Mouse (Mus musculus) intestine, postnatal 0 days (tissue): ENCODE data around the gene Atf7ip. TPM values are rescaled to one million over a fixed set of nuclear protein-coding genes. Genes with fewer than 3 reads are reported as not detected.

ENCODE experiments used
- ATAC-seq: fragments of 200-750 bp; cut with Nextera tagmentation; 2 replicates; pipeline ENCODE4 v1.8.0; 2017; ENCODE audit warnings: mild to moderate bottlenecking, moderate TSS enrichment, moderate library complexity
- H3K27ac ChIP-seq: fragments of 300-500 bp; sonication (generic); 2 replicates; pipeline ENCODE4 v1.5.1; 2014; ENCODE audit warnings: mild to moderate bottlenecking, low read depth, low read length, moderate library complexity
- H3K27me3 ChIP-seq: fragments of 300-500 bp; sonication (generic); replicated peaks from 2 replicates; pipeline ENCODE4 v1.6.1; 2014; ENCODE audit warnings: low read length, mixed read lengths; ENCODE audit not compliant: control insufficient read depth, insufficient read depth
- H3K36me3 ChIP-seq: fragments of 300-500 bp; sonication (generic); 2 replicates; pipeline ENCODE4 v1.6.1; 2014; ENCODE audit warnings: mild to moderate bottlenecking, moderate library complexity; ENCODE audit not compliant: control insufficient read depth, insufficient read depth
- H3K4me1 ChIP-seq: fragments of 300-500 bp; sonication (generic); replicated peaks from 2 replicates; pipeline ENCODE4 v1.6.1; 2014; ENCODE audit warnings: antibody characterized with exemption, low read length, mixed read lengths; ENCODE audit not compliant: control insufficient read depth, insufficient read depth
- H3K4me2 ChIP-seq: fragments of 300-500 bp; sonication (generic); replicated peaks from 2 replicates; pipeline ENCODE4 v1.6.1; 2014; ENCODE audit warnings: low read depth, mild to moderate bottlenecking, moderate library complexity
- H3K4me3 ChIP-seq: fragments of 300-500 bp; sonication (generic); 2 replicates; pipeline ENCODE4 v1.5.1; 2014; ENCODE audit warnings: low read depth, low read length
- H3K9ac ChIP-seq: fragments of 300-500 bp; sonication (generic); 2 replicates; pipeline ENCODE4 v1.6.1; 2014; ENCODE audit warnings: mild to moderate bottlenecking, low read depth, low read length
- H3K9me3 ChIP-seq: fragments of 300-500 bp; sonication (generic); 2 replicates; pipeline ENCODE4 v1.6.1; 2016; ENCODE audit warnings: mixed run types; ENCODE audit not compliant: control insufficient read depth
- CTCF ChIP-seq: sonication (generic); IDR thresholded peaks from 2 replicates; pipeline ENCODE4 v1.5.1; 2016; ENCODE audit warnings: low read depth, mild to moderate bottlenecking, control low read depth, antibody characterized with exemption, moderate library complexity
- WGBS: fragments of 180-500 bp; shearing (Covaris S2); extraction: QIAGEN DNeasy Blood & Tissue Kit; methylation state at CpG from one replicate; pipeline ENCODE4 v1.1.7; 2014; 5-methylcytosine and 5-hydroxymethylcytosine counted together
- polyA plus RNA-seq: library from polyadenylated mRNA; unstranded; fragments of >200 nt; fragmentation: Nextera tagmentation; extraction: Ambion mirVana; gene quantifications from 2 replicates; pipeline ENCODE4 v1.2.1, GENCODE M21; 2015

The Atf7ip gene
- polyA plus RNA-seq, 1 experiment from 2014 or later: 8.6 TPM

GRCm38 (mm10) chr6:136534444-136534843, 28.5 kb downstream of the Atf7ip start:
- no peak overlapping the region for H3K9ac ChIP-seq
- H3K27me3 ChIP-seq: no peaks in the 10 kb centered on the region
- no peaks in the 10 kb centered on the region for H3K9me3 ChIP-seq
- H3K36me3 ChIP-seq: peaks cover 8% of the 10 kb centered on the region; the same call in 1 of the 2 replicates
- no peak overlapping the region for H3K27ac ChIP-seq
- no peak for TF ChIP-seq CTCF
- peaks cover 5% of the 10 kb centered on the region; the same call in 1 of the 2 replicates for H3K4me1 ChIP-seq
- H3K4me2 ChIP-seq: no peak overlapping the region
- no peak for ATAC-seq
- WGBS: 45% methylated on average over 3 of the region's 3 CpGs
- H3K4me3 ChIP-seq: no peak overlapping the region

- no peaks in the 10 kb centered on the region for H3K9me3 ChIP-seq
- TF ChIP-seq CTCF: no peak
- no peak overlapping the region for H3K9ac ChIP-seq
- no peaks in the 10 kb centered on the region for H3K27me3 ChIP-seq
- no peak for ATAC-seq
- H3K4me1 ChIP-seq: peaks cover 5% of the 10 kb centered on the region; the same call in 1 of the 2 replicates
- H3K4me2 ChIP-seq: no peak overlapping the region
- no peak overlapping the region for H3K4me3 ChIP-seq
- no peak overlapping the region for H3K27ac ChIP-seq
- 54% methylated on average over 5 of the region's 5 CpGs for WGBS
- peaks cover 8% of the 10 kb centered on the region; the same call in 1 of the 2 replicates for H3K36me3 ChIP-seq
These were observed 29.2 kb downstream of the Atf7ip start for GRCm38 (mm10) chr6:136535176-136535575.

- no peak overlapping the region for H3K27ac ChIP-seq
- peaks cover 5% of the 10 kb centered on the region; the same call in 1 of the 2 replicates for H3K4me1 ChIP-seq
- peaks cover 8% of the 10 kb centered on the region; the same call in 1 of the 2 replicates for H3K36me3 ChIP-seq
- H3K4me3 ChIP-seq: no peak overlapping the region
- no peak for TF ChIP-seq CTCF
- ATAC-seq: no peak
- 69% methylated on average over 5 of the region's 5 CpGs for WGBS
- no peak overlapping the region for H3K9ac ChIP-seq
- H3K27me3 ChIP-seq: no peaks in the 10 kb centered on the region
- H3K9me3 ChIP-seq: no peaks in the 10 kb centered on the region
- H3K4me2 ChIP-seq: no peak overlapping the region
These were observed 30.2 kb downstream of the Atf7ip start for GRCm38 (mm10) chr6:136536121-136536520.

- H3K4me2 ChIP-seq: no peak overlapping the region
- no peaks in the 10 kb centered on the region for H3K9me3 ChIP-seq
- H3K27ac ChIP-seq: no peak overlapping the region
- ATAC-seq: no peak
- no peak overlapping the region for H3K9ac ChIP-seq
- peaks cover 8% of the 10 kb centered on the region; the same call in 1 of the 2 replicates for H3K36me3 ChIP-seq
- H3K4me3 ChIP-seq: no peak overlapping the region
- no peak for TF ChIP-seq CTCF
- H3K4me1 ChIP-seq: no peaks in the 10 kb centered on the region
- H3K27me3 ChIP-seq: no peaks in the 10 kb centered on the region
- 79% methylated on average over 5 of the region's 5 CpGs for WGBS
These were observed 35.4 kb downstream of the Atf7ip start for GRCm38 (mm10) chr6:136541350-136541749.

GRCm38 (mm10) chr6:136542105-136542504, 36.1 kb downstream of the Atf7ip start:
- H3K4me2 ChIP-seq: no peak overlapping the region
- 0 out of 2 replicates have a peak, but pooled peaks cover 2% of the 10 kb centered on the region for H3K4me1 ChIP-seq
- no peak overlapping the region; the same call in 1 of the 2 replicates for H3K27ac ChIP-seq
- no peak overlapping the region for H3K4me3 ChIP-seq
- WGBS: 80% methylated on average over 1 of the region's 1 CpGs
- H3K36me3 ChIP-seq: peaks cover 8% of the 10 kb centered on the region; the same call in 1 of the 2 replicates
- no peaks in the 10 kb centered on the region for H3K9me3 ChIP-seq
- no peak overlapping the region for H3K9ac ChIP-seq
- H3K27me3 ChIP-seq: no peaks in the 10 kb centered on the region
- TF ChIP-seq CTCF: no peak
- no peak for ATAC-seq

GRCm38 (mm10) chr6:136543164-136543563, 37.2 kb downstream of the Atf7ip start:
- Histone ChIP-seq H3K27me3 (no peaks in the 10 kb centered on the region), H3K4me1 (0 out of 2 replicates have a peak, but pooled peaks cover 4% of the 10 kb centered on the region), H3K9me3 (no peaks in the 10 kb centered on the region), H3K9ac (no peak overlapping the region), H3K36me3 (no peaks in the 10 kb centered on the region), H3K27ac (no peak overlapping the region), H3K4me2 (no peak overlapping the region; the same call in 1 of the 2 replicates), H3K4me3 (no peak overlapping the region)
- WGBS: 13% methylated on average over 6 of the region's 6 CpGs
- peak; percentile 23; the same call in 1 of the 2 replicates for TF ChIP-seq CTCF
- ATAC-seq: peak; percentile 75
